8 mouse cellular contexts compared by ENCODE assay signal in genomic region chr17:83955058-83955697, GRCm38 (mm10).
DNase-seq lines count a peak whose midpoint lies in the region; ATAC-seq and TF ChIP-seq lines count a peak whose summit lies in the region.

No protein-coding gene starts in this region.

- WGBS in heart, embryonic 11.5 days (ENCODE audit: insufficient replicate concordance), result 59% methylated on average over 10 of the region's 10 CpGs
- WGBS in forebrain, embryonic 15.5 days, result 69% methylated on average over 10 of the region's 10 CpGs
- WGBS in kidney, postnatal 0 days, result 31% methylated on average over 10 of the region's 10 CpGs
- 60% methylated on average over 10 of the region's 10 CpGs for WGBS in neural tube, embryonic 13.5 days

- H3K4me2 ChIP-seq in heart, embryonic 11.5 days, result no peak overlapping the region
- no peak overlapping the region for H3K4me2 ChIP-seq in forebrain, embryonic 15.5 days (replicated peaks)
- H3K4me2 ChIP-seq in kidney, postnatal 0 days (ENCODE audit: low read length), result no peak overlapping the region
- no peak overlapping the region for H3K4me2 ChIP-seq in neural tube, embryonic 13.5 days

- no peak for DNase-seq in heart, postnatal 4 days
- DNase-seq in kidney, postnatal 0 days (ENCODE audit: low spot score), result no peak
- no peak for DNase-seq in thymus, postnatal 36 days
- no peak for DNase-seq in testis, postnatal 14 days (ENCODE audit: low spot score)
- DNase-seq in layer of hippocampus, postnatal 36 days, result no peak

- H3K4me1 ChIP-seq in heart, embryonic 11.5 days (ENCODE audit: control insufficient read depth, insufficient read depth, low read length), result peaks cover 53% of the 10 kb centered on the region
- H3K4me1 ChIP-seq in forebrain, embryonic 15.5 days, result peaks cover 36% of the 10 kb centered on the region
- H3K4me1 ChIP-seq in kidney, postnatal 0 days (replicated peaks; ENCODE audit: insufficient read depth, low read length), result peaks cover 72% of the 10 kb centered on the region
- peaks cover 69% of the 10 kb centered on the region for H3K4me1 ChIP-seq in neural tube, embryonic 13.5 days (replicated peaks)

- 0 out of 2 replicates have a peak overlapping the region, but pooled peaks have one; percentile 6 for H3K9ac ChIP-seq in heart, embryonic 11.5 days (ENCODE audit: low read depth, low read length)
- no peak overlapping the region for H3K9ac ChIP-seq in forebrain, embryonic 15.5 days (replicated peaks)
- peak overlapping the region; percentile 52; the same call in 1 of the 2 replicates for H3K9ac ChIP-seq in kidney, postnatal 0 days (ENCODE audit: low read depth, low read length)
- H3K9ac ChIP-seq in neural tube, embryonic 13.5 days, result 0 out of 2 replicates have a peak overlapping the region, but pooled peaks have one; percentile 23

- no peaks in the 10 kb centered on the region for H3K9me3 ChIP-seq in heart, embryonic 11.5 days (replicated peaks; ENCODE audit: control insufficient read depth, low read length)
- no peaks in the 10 kb centered on the region for H3K9me3 ChIP-seq in forebrain, embryonic 15.5 days
- no peaks in the 10 kb centered on the region for H3K9me3 ChIP-seq in kidney, postnatal 0 days (replicated peaks; ENCODE audit: low read length)
- H3K9me3 ChIP-seq in neural tube, embryonic 13.5 days, result no peaks in the 10 kb centered on the region

- no peaks in the 10 kb centered on the region for H3K36me3 ChIP-seq in heart, embryonic 11.5 days (ENCODE audit: control insufficient read depth, insufficient read depth, low read length)
- H3K36me3 ChIP-seq in forebrain, embryonic 15.5 days, result no peaks in the 10 kb centered on the region
- H3K36me3 ChIP-seq in kidney, postnatal 0 days (ENCODE audit: insufficient read depth, low read length), result no peaks in the 10 kb centered on the region
- no peaks in the 10 kb centered on the region for H3K36me3 ChIP-seq in neural tube, embryonic 13.5 days

- H3K27ac ChIP-seq in heart, embryonic 11.5 days (ENCODE audit: low read depth, low read length), result peak overlapping the region; percentile 89
- H3K27ac ChIP-seq in forebrain, embryonic 15.5 days (replicated peaks), result peak overlapping the region; percentile 71; the same call in 1 of the 2 replicates
- peak overlapping the region; percentile 97 for H3K27ac ChIP-seq in kidney, postnatal 0 days
- peak overlapping the region; percentile 86 for H3K27ac ChIP-seq in neural tube, embryonic 13.5 days (replicated peaks)

- TF ChIP-seq CTCF in kidney, postnatal 0 days (IDR thresholded peaks at IDR 0.05; ENCODE audit: low read depth), result no peak

- no peak overlapping the region for H3K4me3 ChIP-seq in heart, embryonic 11.5 days (ENCODE audit: low read depth, low read length)
- H3K4me3 ChIP-seq in forebrain, embryonic 15.5 days, result no peak overlapping the region
- H3K4me3 ChIP-seq in kidney, postnatal 0 days (replicated peaks; ENCODE audit: low read depth, low read length), result no peak overlapping the region
- no peak overlapping the region for H3K4me3 ChIP-seq in neural tube, embryonic 13.5 days

- ATAC-seq in heart, embryonic 11.5 days (replicated peaks; ENCODE audit: insufficient number of reproducible peaks, low FRiP score, low TSS enrichment), result no peak
- ATAC-seq in forebrain, embryonic 15.5 days (replicated peaks), result no peak
- peak; percentile 30; the same call in 1 of the 2 replicates for ATAC-seq in kidney, postnatal 0 days (replicated peaks; ENCODE audit: low FRiP score, low read depth)
- no peak for ATAC-seq in neural tube, embryonic 13.5 days (ENCODE audit: low read depth)

- H3K27me3 ChIP-seq in heart, embryonic 11.5 days (ENCODE audit: control insufficient read depth, insufficient read depth, low read length), result no peaks in the 10 kb centered on the region
- H3K27me3 ChIP-seq in forebrain, embryonic 15.5 days, result no peaks in the 10 kb centered on the region
- no peaks in the 10 kb centered on the region for H3K27me3 ChIP-seq in kidney, postnatal 0 days (ENCODE audit: insufficient read depth, low read length)
- no peaks in the 10 kb centered on the region; the same call in 1 of the 2 replicates for H3K27me3 ChIP-seq in neural tube, embryonic 13.5 days
